Mouse (Mus musculus) stomach, postnatal 0 days (tissue): ENCODE data around the gene Fmr1. TPM values are rescaled to one million over a fixed set of nuclear protein-coding genes. Genes with fewer than 3 reads are reported as not detected.

Source experiments
- ATAC-seq: fragments of 200-750 bp; cut with Nextera tagmentation; 2 replicates; pipeline ENCODE4 v1.8.0; 2017; ENCODE audit not compliant: low FRiP score, low TSS enrichment
- DNase-seq: peaks from one replicate; pipeline ENCODE4 v3.0.0-alpha.2; 2016; ENCODE audit warnings: low spot score
- H3K27ac ChIP-seq: fragments of 300-500 bp; sonication (generic); replicated peaks from 2 replicates; pipeline ENCODE4 v1.5.1; 2014; ENCODE audit warnings: mild to moderate bottlenecking, control low read depth
- H3K27me3 ChIP-seq: fragments of 300-500 bp; sonication (generic); 2 replicates; pipeline ENCODE4 v1.6.1; 2014; ENCODE audit warnings: low read length; ENCODE audit not compliant: control insufficient read depth, insufficient read depth
- H3K36me3 ChIP-seq: fragments of 300-500 bp; sonication (generic); 2 replicates; pipeline ENCODE4 v1.6.1; 2014; ENCODE audit warnings: low read length, mixed read lengths; ENCODE audit not compliant: control insufficient read depth, insufficient read depth
- H3K4me1 ChIP-seq: fragments of 300-500 bp; sonication (generic); replicated peaks from 2 replicates; pipeline ENCODE4 v1.6.1; 2014; ENCODE audit warnings: antibody characterized with exemption; ENCODE audit not compliant: control insufficient read depth, insufficient read depth
- H3K4me2 ChIP-seq: fragments of 300-500 bp; sonication (generic); replicated peaks from 2 replicates; pipeline ENCODE4 v1.6.1; 2014; ENCODE audit warnings: low read depth, mild to moderate bottlenecking, control low read depth, moderate library complexity
- H3K4me3 ChIP-seq: fragments of 300-500 bp; sonication (generic); 2 replicates; pipeline ENCODE4 v1.5.1; 2014; ENCODE audit warnings: low read depth, low read length, control low read depth
- H3K9ac ChIP-seq: fragments of 300-500 bp; sonication (generic); 2 replicates; pipeline ENCODE4 v1.6.1; 2014; ENCODE audit warnings: mild to moderate bottlenecking, low read length, control low read depth, mixed read lengths
- H3K9me3 ChIP-seq: fragments of 300-500 bp; sonication (generic); 2 replicates; pipeline ENCODE4 v1.6.1; 2016; ENCODE audit warnings: low read length; ENCODE audit not compliant: control insufficient read depth
- CTCF ChIP-seq: IDR thresholded peaks from 2 replicates; pipeline ENCODE4 v1.5.1; 2016; ENCODE audit warnings: antibody characterized with exemption, low read depth, mild to moderate bottlenecking, moderate library complexity
- EP300 ChIP-seq: optimal IDR thresholded peaks from 2 replicates; pipeline ENCODE3; 2016; ENCODE audit warnings: antibody characterized with exemption
- WGBS: fragments of 180-500 bp; shearing (Covaris S2); extraction: QIAGEN DNeasy Blood & Tissue Kit; methylation state at CpG from one replicate; pipeline ENCODE4 v1.1.7; 2014; 5-methylcytosine and 5-hydroxymethylcytosine counted together
- polyA plus RNA-seq: library from polyadenylated mRNA; unstranded; fragments of >200 nt; fragmentation: Nextera tagmentation; extraction: Ambion mirVana; gene quantifications from 2 replicates; pipeline ENCODE4 v1.2.1, GENCODE M21; 2015

The Fmr1 gene
- polyA plus RNA-seq, 1 experiment from 2014 or later = 19.9 TPM

GRCm38 (mm10) chrX:68736902-68737301, 58.6 kb downstream of the Fmr1 start:
- Histone ChIP-seq H3K27ac (no peak overlapping the region), H3K36me3 (no peaks in the 10 kb centered on the region), H3K27me3 (no peaks in the 10 kb centered on the region), H3K4me1 (no peaks in the 10 kb centered on the region), H3K4me2 (no peak overlapping the region), H3K9ac (no peak overlapping the region), H3K9me3 (no peaks in the 10 kb centered on the region), H3K4me3 (no peak overlapping the region)
- TF ChIP-seq EP300 = no peak
- TF ChIP-seq CTCF = no peak
- 63% methylated on average over 1 of the region's 1 CpGs for WGBS
- ATAC-seq = no peak
- DNase-seq = no peak

- Histone ChIP-seq H3K4me1 (no peaks in the 10 kb centered on the region), H3K9ac (no peak overlapping the region), H3K9me3 (no peaks in the 10 kb centered on the region), H3K4me2 (no peak overlapping the region), H3K4me3 (no peak overlapping the region), H3K36me3 (no peaks in the 10 kb centered on the region), H3K27ac (no peak overlapping the region), H3K27me3 (no peaks in the 10 kb centered on the region)
- no peak for TF ChIP-seq CTCF
- no peak for TF ChIP-seq EP300
- 40% methylated on average over 2 of the region's 2 CpGs for WGBS
- DNase-seq (no peak), ATAC-seq (no peak)
Measured at GRCm38 (mm10) chrX:68740088-68740487, 61.7 kb downstream of the Fmr1 start.

- H3K27me3 ChIP-seq = no peaks in the 10 kb centered on the region
- no peak for DNase-seq
- no peaks in the 10 kb centered on the region for H3K4me1 ChIP-seq
- H3K27ac ChIP-seq = no peak within 1 kb of the TSS
- no peak within 1 kb of the TSS for H3K4me3 ChIP-seq
- 84% methylated on average over 15 of the region's 15 CpGs for WGBS
- H3K36me3 ChIP-seq = no peaks in the 10 kb centered on the region
- H3K9me3 ChIP-seq = no peaks in the 10 kb centered on the region
- TF ChIP-seq EP300 (no peak), CTCF (no peak)
- ATAC-seq = no peak
- H3K9ac ChIP-seq = no peak within 1 kb of the TSS
- H3K4me2 ChIP-seq = no peak within 1 kb of the TSS
Measured at GRCm38 (mm10) chrX:68761606-68762005, 83.3 kb downstream of the Fmr1 start, which contains the start of gene Fmr1nb. Gene Fmr1nb (plus strand): TSS chrX:68761839.

Other genes starting within 250 kb of the Fmr1 start
- gene Fmr1nb, start 83.3 kb downstream of the Fmr1 start, polyA plus RNA-seq = 0.36 TPM in 1 of 2 replicates, not detected in the other
- gene Gm14698, start 142.6 kb downstream of the Fmr1 start, polyA plus RNA-seq = 2.3 and 3.1 TPM in 2 replicates
- gene Gm6812, start 214.5 kb downstream of the Fmr1 start, polyA plus RNA-seq = 0.41 TPM in 1 of 2 replicates, not detected in the other